Mouse (Mus musculus): ENCODE results near the gene Fpgs. TPM values are rescaled to one million over a fixed set of nuclear protein-coding genes. Genes with fewer than 3 reads are reported as not detected.
A peak's percentile ranks its signal among the peaks of the same experiment; 100 is the strongest.

The Fpgs gene
- polyA plus RNA-seq, 1 experiment from 2014 or later, result 56.2 TPM

DNA sequence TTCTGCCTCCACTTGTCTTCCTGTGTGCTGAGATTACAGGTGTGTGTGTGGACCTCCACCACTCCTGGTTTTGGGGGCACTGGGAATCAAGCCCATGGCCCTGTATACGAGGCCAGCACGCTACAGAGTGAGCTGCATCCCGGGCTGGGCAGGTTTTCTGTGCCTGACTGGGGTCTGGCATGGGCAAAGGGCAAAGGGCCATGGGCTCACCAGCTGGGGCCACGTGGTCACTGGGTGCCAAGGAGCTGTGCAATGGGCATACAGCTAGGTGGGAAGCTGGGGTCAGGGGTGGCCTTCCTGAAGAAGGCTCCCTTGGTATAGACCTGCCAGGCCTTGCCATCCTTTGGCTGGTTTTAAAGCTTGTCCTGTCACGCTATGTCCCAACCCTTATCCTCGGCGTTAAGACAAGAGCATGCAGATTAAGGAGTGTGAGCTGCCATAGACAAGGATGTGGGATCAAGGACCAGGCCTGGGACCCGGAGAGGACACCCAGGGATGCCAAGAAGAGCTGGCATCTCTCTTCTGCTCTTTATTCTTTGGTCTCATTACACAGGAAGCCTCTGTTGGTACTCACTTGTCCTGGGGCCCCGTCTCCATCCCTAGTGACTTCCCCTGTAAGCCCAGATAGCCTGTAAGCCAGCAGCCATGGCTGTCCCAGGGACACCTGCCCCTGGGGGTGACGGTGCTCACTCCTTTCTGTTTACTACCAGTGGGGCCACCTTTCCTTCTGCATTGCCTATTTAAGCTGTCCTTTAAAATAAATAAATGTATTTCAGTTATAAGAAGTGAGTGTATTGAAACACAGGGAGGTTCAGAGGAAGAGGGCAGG lies 69.5 kb downstream of the Fpgs start:
- Histone ChIP-seq H3K27ac (ENCODE audit: low read length) (no peak overlapping the region), H3K4me2 (ENCODE audit: low read depth, low read length) (no peak overlapping the region), H3K4me1 (ENCODE audit: control insufficient read depth, low read depth, low read length) (peaks cover 6% of the 10 kb centered on the region), H3K36me3 (ENCODE audit: control insufficient read depth, insufficient read depth) (no peaks in the 10 kb centered on the region), H3K4me3 (ENCODE audit: low read depth, low read length) (no peak overlapping the region), H3K9ac (ENCODE audit: low read depth, low read length) (no peak overlapping the region), H3K9me3 (replicated peaks; ENCODE audit: control insufficient read depth, low read length) (no peaks in the 10 kb centered on the region), H3K27me3 (ENCODE audit: control insufficient read depth, insufficient read depth, low read depth, low read length) (no peaks in the 10 kb centered on the region)
- 63% methylated on average over 10 of the region's 10 CpGs for WGBS (ENCODE audit: insufficient replicate concordance)
- no peak for ATAC-seq (ENCODE audit: low read depth)

DNA sequence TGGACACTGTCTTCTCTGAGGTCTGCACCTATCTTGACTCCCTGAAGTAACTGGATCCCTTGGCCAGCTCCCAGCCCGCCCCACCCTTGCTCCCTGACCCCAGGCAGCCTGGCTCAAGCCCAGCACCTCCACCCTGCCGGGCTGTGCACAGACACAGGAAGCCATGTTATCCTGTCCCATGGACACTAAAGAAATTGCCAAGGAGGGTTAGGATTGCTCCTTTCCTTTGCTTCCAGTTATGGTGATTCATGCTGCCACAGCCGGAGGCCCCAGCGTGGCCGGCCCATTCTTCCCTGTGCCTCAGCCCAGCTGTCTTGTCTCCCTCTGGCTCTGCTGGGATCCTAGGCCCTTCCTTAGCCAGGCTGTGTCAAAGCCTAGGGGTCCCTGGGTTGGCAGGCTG lies 70.3 kb downstream of the Fpgs start:
- Histone ChIP-seq H3K9me3 (replicated peaks; ENCODE audit: control insufficient read depth, low read length) (no peaks in the 10 kb centered on the region), H3K4me2 (ENCODE audit: low read depth, low read length) (no peak overlapping the region), H3K27me3 (ENCODE audit: control insufficient read depth, insufficient read depth, low read depth, low read length) (no peaks in the 10 kb centered on the region), H3K36me3 (ENCODE audit: control insufficient read depth, insufficient read depth) (no peaks in the 10 kb centered on the region), H3K27ac (ENCODE audit: low read length) (no peak overlapping the region), H3K4me1 (ENCODE audit: control insufficient read depth, low read depth, low read length) (peaks cover 6% of the 10 kb centered on the region), H3K4me3 (ENCODE audit: low read depth, low read length) (no peak overlapping the region), H3K9ac (ENCODE audit: low read depth, low read length) (no peak overlapping the region)
- ATAC-seq (ENCODE audit: low read depth), result no peak
- 79% methylated on average over 5 of the region's 5 CpGs for WGBS (ENCODE audit: insufficient replicate concordance)

MicroRNAs within 50 kb of the gene (microRNA counts, 519-probe panel; counts per million panel counts)
- 60.7 counts per million for microRNA mmu-miR-1954
- microRNA mmu-miR-2861, result 2,092 counts per million, percentile 30 among the panel's probes with 10 or more counts

Small RNA genes lying within 50 kb of the gene (microRNA-seq; reads per million reads assigned to microRNA genes)
- gene Gm47291 (not detected), gene Mir1954 (not detected), gene Mir2861 (not detected), gene Mir3960 (not detected), gene Mir8093 (not detected)

Other genes starting within 250 kb of the Fpgs start
- 1.6 TPM in 2 replicates for gene Fam102a, start 168.8 kb downstream of the Fpgs start, polyA plus RNA-seq (2015; fragmentation: Nextera tagmentation; extraction: Ambion mirVana)
- gene Dpm2, start 133.3 kb downstream of the Fpgs start, polyA plus RNA-seq (2015; fragmentation: Nextera tagmentation; extraction: Ambion mirVana), result 44.8 and 47.9 TPM in 2 replicates
- not detected in 2 replicates for gene Pip5kl1, start 129.3 kb downstream of the Fpgs start, polyA plus RNA-seq (2015; fragmentation: Nextera tagmentation; extraction: Ambion mirVana)
- gene 9430097D07Rik, start 128.5 kb downstream of the Fpgs start, polyA plus RNA-seq (2015; fragmentation: Nextera tagmentation; extraction: Ambion mirVana), result 0.06 TPM in 1 of 2 replicates, not detected in the other
- 6.0 and 7.4 TPM in 2 replicates for gene St6galnac4, start 117.0 kb downstream of the Fpgs start, polyA plus RNA-seq (2015; fragmentation: Nextera tagmentation; extraction: Ambion mirVana)
- gene St6galnac6, start 104.4 kb downstream of the Fpgs start, polyA plus RNA-seq (2015; fragmentation: Nextera tagmentation; extraction: Ambion mirVana), result 12.0 and 12.8 TPM in 2 replicates
- gene Ak1, start 82.4 kb downstream of the Fpgs start, polyA plus RNA-seq (2015; fragmentation: Nextera tagmentation; extraction: Ambion mirVana), result 3.4 and 7.9 TPM in 2 replicates
- 25.9 and 29.3 TPM in 2 replicates for gene Eng, start 57.5 kb downstream of the Fpgs start, polyA plus RNA-seq (2015; fragmentation: Nextera tagmentation; extraction: Ambion mirVana)
- gene Cdk9, start 8.9 kb upstream of the Fpgs start, polyA plus RNA-seq (2015; fragmentation: Nextera tagmentation; extraction: Ambion mirVana), result 40.2 and 43.8 TPM in 2 replicates
- 7.1 and 8.6 TPM in 2 replicates for gene Sh2d3c, start 16.9 kb upstream of the Fpgs start, polyA plus RNA-seq (2015; fragmentation: Nextera tagmentation; extraction: Ambion mirVana)
- gene 6330409D20Rik, start 36.9 kb upstream of the Fpgs start, polyA plus RNA-seq (2015; fragmentation: Nextera tagmentation; extraction: Ambion mirVana), result not detected in 2 replicates
- gene Tor2a, start 53.1 kb upstream of the Fpgs start, polyA plus RNA-seq (2015; fragmentation: Nextera tagmentation; extraction: Ambion mirVana), result 25.7 and 26.1 TPM in 2 replicates
- 0.07 and 0.11 TPM in 2 replicates for gene Ttc16, start 71.5 kb upstream of the Fpgs start, polyA plus RNA-seq (2015; fragmentation: Nextera tagmentation; extraction: Ambion mirVana)
- gene Ptrh1, start 71.6 kb upstream of the Fpgs start, polyA plus RNA-seq (2015; fragmentation: Nextera tagmentation; extraction: Ambion mirVana), result 1.2 TPM in 2 replicates
- gene Cfap157, start 80.3 kb upstream of the Fpgs start, polyA plus RNA-seq (2015; fragmentation: Nextera tagmentation; extraction: Ambion mirVana), result 0.05 TPM in 1 of 2 replicates, not detected in the other
- 2.6 and 2.9 TPM in 2 replicates for gene Stxbp1, start 143.1 kb upstream of the Fpgs start, polyA plus RNA-seq (2015; fragmentation: Nextera tagmentation; extraction: Ambion mirVana)
- 9.4 and 11.9 TPM in 2 replicates for gene Fam129b, start 172.0 kb upstream of the Fpgs start, polyA plus RNA-seq (2015; fragmentation: Nextera tagmentation; extraction: Ambion mirVana)

Data from liver, embryonic 16.5 days (tissue).